Mouse (Mus musculus): ENCODE results near the gene Runx2.

The Runx2 gene

GRCm38 (mm10) chr17:44685514-44685913, 129.1 kb downstream of the Runx2 start:
- in situ Hi-C loops (cut with MboI; ENCODE audit: low pct_unique_long_range_greater_than_20kb in 1 of 2, low sequenced_read_pairs in 2 of 2, unreplicated experiment in 1 of 2), result no loop called here

- in situ Hi-C loops (cut with MboI; ENCODE audit: low pct_unique_long_range_greater_than_20kb in 1 of 2, low sequenced_read_pairs in 2 of 2, unreplicated experiment in 1 of 2), result no loop called here
Measured at GRCm38 (mm10) chr17:44683026-44683425, 131.6 kb downstream of the Runx2 start.

- in situ Hi-C loops (cut with MboI; ENCODE audit: low pct_unique_long_range_greater_than_20kb in 1 of 2, low sequenced_read_pairs in 2 of 2, unreplicated experiment in 1 of 2), result no loop called here
Measured at GRCm38 (mm10) chr17:44677782-44678181, 136.8 kb downstream of the Runx2 start.

- in situ Hi-C loops (cut with MboI; ENCODE audit: low pct_unique_long_range_greater_than_20kb in 1 of 2, low sequenced_read_pairs in 2 of 2, unreplicated experiment in 1 of 2), result no loop called here
Measured at GRCm38 (mm10) chr17:44672806-44673205, 141.8 kb downstream of the Runx2 start.

- in situ Hi-C loops (cut with MboI; ENCODE audit: low pct_unique_long_range_greater_than_20kb in 1 of 2, low sequenced_read_pairs in 2 of 2, unreplicated experiment in 1 of 2), result no loop called here
Measured at GRCm38 (mm10) chr17:44671946-44672692, 142.5 kb downstream of the Runx2 start.

GRCm38 (mm10) chr17:44669985-44670384, 144.6 kb downstream of the Runx2 start:
- in situ Hi-C loops (cut with MboI; ENCODE audit: low pct_unique_long_range_greater_than_20kb in 1 of 2, low sequenced_read_pairs in 2 of 2, unreplicated experiment in 1 of 2), result no loop called here

- in situ Hi-C loops (cut with MboI; ENCODE audit: low pct_unique_long_range_greater_than_20kb in 1 of 2, low sequenced_read_pairs in 2 of 2, unreplicated experiment in 1 of 2), result no loop called here
Measured at GRCm38 (mm10) chr17:44667346-44667745, 147.3 kb downstream of the Runx2 start.

- in situ Hi-C loops (cut with MboI; ENCODE audit: low pct_unique_long_range_greater_than_20kb in 1 of 2, low sequenced_read_pairs in 2 of 2, unreplicated experiment in 1 of 2), result no loop called here
Measured at GRCm38 (mm10) chr17:44663872-44664271, 150.7 kb downstream of the Runx2 start.

- in situ Hi-C loops (cut with MboI; ENCODE audit: low pct_unique_long_range_greater_than_20kb in 1 of 2, low sequenced_read_pairs in 2 of 2, unreplicated experiment in 1 of 2), result no loop called here
Measured at GRCm38 (mm10) chr17:44663208-44663607, 151.4 kb downstream of the Runx2 start.

GRCm38 (mm10) chr17:44662080-44662706, 152.4 kb downstream of the Runx2 start:
- in situ Hi-C loops (cut with MboI; ENCODE audit: low pct_unique_long_range_greater_than_20kb in 1 of 2, low sequenced_read_pairs in 2 of 2, unreplicated experiment in 1 of 2), result no loop called here

GRCm38 (mm10) chr17:44660121-44660806, 154.3 kb downstream of the Runx2 start:
- in situ Hi-C loops (cut with MboI; ENCODE audit: low pct_unique_long_range_greater_than_20kb in 1 of 2, low sequenced_read_pairs in 2 of 2, unreplicated experiment in 1 of 2), result no loop called here

GRCm38 (mm10) chr17:44654503-44654902, 160.1 kb downstream of the Runx2 start:
- in situ Hi-C loops (cut with MboI; ENCODE audit: low pct_unique_long_range_greater_than_20kb in 1 of 2, low sequenced_read_pairs in 2 of 2, unreplicated experiment in 1 of 2), result no loop called here

GRCm38 (mm10) chr17:44653081-44653480, 161.5 kb downstream of the Runx2 start:
- in situ Hi-C loops (cut with MboI; ENCODE audit: low pct_unique_long_range_greater_than_20kb in 1 of 2, low sequenced_read_pairs in 2 of 2, unreplicated experiment in 1 of 2), result no loop called here

- in situ Hi-C loops (cut with MboI; ENCODE audit: low pct_unique_long_range_greater_than_20kb in 1 of 2, low sequenced_read_pairs in 2 of 2, unreplicated experiment in 1 of 2), result no loop called here
Measured at GRCm38 (mm10) chr17:44652054-44652453, 162.5 kb downstream of the Runx2 start.

- in situ Hi-C loops (cut with MboI; ENCODE audit: low pct_unique_long_range_greater_than_20kb in 1 of 2, low sequenced_read_pairs in 2 of 2, unreplicated experiment in 1 of 2), result no loop called here
Measured at GRCm38 (mm10) chr17:44651613-44652012, 163.0 kb downstream of the Runx2 start.

- in situ Hi-C loops (cut with MboI; ENCODE audit: low pct_unique_long_range_greater_than_20kb in 1 of 2, low sequenced_read_pairs in 2 of 2, unreplicated experiment in 1 of 2), result no loop called here
Measured at GRCm38 (mm10) chr17:44650431-44650830, 164.2 kb downstream of the Runx2 start.

- in situ Hi-C loops (cut with MboI; ENCODE audit: low pct_unique_long_range_greater_than_20kb in 1 of 2, low sequenced_read_pairs in 2 of 2, unreplicated experiment in 1 of 2), result no loop called here
Measured at GRCm38 (mm10) chr17:44649056-44649455, 165.5 kb downstream of the Runx2 start.

- in situ Hi-C loops (cut with MboI; ENCODE audit: low pct_unique_long_range_greater_than_20kb in 1 of 2, low sequenced_read_pairs in 2 of 2, unreplicated experiment in 1 of 2), result no loop called here
Measured at GRCm38 (mm10) chr17:44647916-44648315, 166.7 kb downstream of the Runx2 start.

- in situ Hi-C loops (cut with MboI; ENCODE audit: low pct_unique_long_range_greater_than_20kb in 1 of 2, low sequenced_read_pairs in 2 of 2, unreplicated experiment in 1 of 2), result no loop called here
Measured at GRCm38 (mm10) chr17:44645146-44645545, 169.5 kb downstream of the Runx2 start.

- in situ Hi-C loops (cut with MboI; ENCODE audit: low pct_unique_long_range_greater_than_20kb in 1 of 2, low sequenced_read_pairs in 2 of 2, unreplicated experiment in 1 of 2), result no loop called here
Measured at GRCm38 (mm10) chr17:44643260-44643659, 171.3 kb downstream of the Runx2 start.
